Mouse (Mus musculus): ENCODE measurements around the gene Map4k5. TPM values are rescaled to one million over a fixed set of nuclear protein-coding genes. Genes with fewer than 3 reads are reported as not detected.

Gene Map4k5
- polyA plus RNA-seq, 1 experiment from 2014 or later: 28.7 TPM

DNA sequence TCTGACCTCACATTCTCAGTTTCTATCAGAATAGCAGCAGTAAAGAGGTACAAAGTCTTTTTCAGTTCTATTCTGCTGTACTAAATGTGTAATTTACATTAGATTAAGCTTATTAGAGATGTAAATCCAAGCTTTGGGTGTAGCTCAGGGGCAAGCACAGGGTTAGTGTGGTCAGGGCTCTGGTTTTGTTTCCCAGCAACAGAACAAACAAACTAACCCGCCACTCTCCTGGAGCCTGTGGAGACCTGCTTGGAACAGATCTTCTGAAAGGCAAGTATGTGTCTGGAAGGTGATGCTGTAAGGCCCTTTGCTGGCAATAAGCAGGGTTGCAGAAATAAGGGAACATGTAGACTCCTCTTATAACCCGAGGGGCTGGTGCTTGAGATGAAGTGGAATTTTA is 64.8 kb downstream of the Map4k5 start:
- WGBS: 59% methylated on average over 2 of the region's 2 CpGs
- no peak overlapping the region for H3K4me2 ChIP-seq
- H3K36me3 ChIP-seq: peaks cover 23% of the 10 kb centered on the region; the same call in 1 of the 2 replicates
- no peak overlapping the region for H3K4me3 ChIP-seq (replicated peaks)
- H3K9ac ChIP-seq: no peak overlapping the region
- no peak for ATAC-seq (ENCODE audit: insufficient read depth, low FRiP score, low read depth)
- H3K4me1 ChIP-seq: no peaks in the 10 kb centered on the region
- H3K27ac ChIP-seq: no peak overlapping the region
- H3K27me3 ChIP-seq (replicated peaks): no peaks in the 10 kb centered on the region
- no peaks in the 10 kb centered on the region for H3K9me3 ChIP-seq

DNA sequence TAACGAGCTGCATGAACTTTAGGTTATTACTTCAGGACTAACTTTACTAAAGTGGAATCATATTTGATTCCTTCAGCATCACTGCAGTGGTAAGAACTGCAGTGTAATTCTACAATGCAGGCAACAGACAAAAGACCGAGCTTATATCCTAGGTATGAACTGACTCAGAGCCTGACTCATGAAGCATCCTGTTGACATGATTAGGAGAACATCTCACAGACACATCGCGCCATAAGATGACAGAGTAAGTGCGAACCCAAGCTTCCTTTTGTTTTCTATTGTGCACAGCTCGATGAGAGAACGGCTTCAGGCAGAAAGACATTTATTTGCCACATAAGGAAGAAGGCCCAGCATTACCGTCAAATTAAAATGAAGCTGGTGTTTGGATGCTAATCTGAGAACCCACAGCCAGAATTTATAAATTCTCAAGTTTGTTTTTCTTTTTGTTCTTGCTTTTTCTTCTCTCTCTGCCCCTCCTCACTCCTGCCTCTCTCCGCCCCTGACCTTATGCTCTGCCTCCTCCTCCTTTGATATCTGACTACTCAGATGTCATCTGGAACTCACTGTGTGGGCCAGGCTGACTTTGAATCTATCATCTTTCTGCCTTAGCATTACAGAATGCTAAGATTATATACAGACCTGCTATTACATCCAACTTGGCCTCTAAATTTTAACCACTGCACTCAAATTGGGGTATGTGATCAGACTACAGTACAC is 68.0 kb downstream of the Map4k5 start:
- no peak for ATAC-seq (ENCODE audit: insufficient read depth, low FRiP score, low read depth)
- WGBS: 85% methylated on average over 9 of the region's 9 CpGs
- H3K27ac ChIP-seq: no peak overlapping the region
- no peaks in the 10 kb centered on the region for H3K9me3 ChIP-seq
- no peak overlapping the region for H3K4me2 ChIP-seq
- no peak overlapping the region for H3K4me3 ChIP-seq (replicated peaks)
- H3K36me3 ChIP-seq: peaks cover 38% of the 10 kb centered on the region
- H3K27me3 ChIP-seq (replicated peaks): no peaks in the 10 kb centered on the region
- no peak overlapping the region for H3K9ac ChIP-seq
- no peaks in the 10 kb centered on the region for H3K4me1 ChIP-seq

DNA sequence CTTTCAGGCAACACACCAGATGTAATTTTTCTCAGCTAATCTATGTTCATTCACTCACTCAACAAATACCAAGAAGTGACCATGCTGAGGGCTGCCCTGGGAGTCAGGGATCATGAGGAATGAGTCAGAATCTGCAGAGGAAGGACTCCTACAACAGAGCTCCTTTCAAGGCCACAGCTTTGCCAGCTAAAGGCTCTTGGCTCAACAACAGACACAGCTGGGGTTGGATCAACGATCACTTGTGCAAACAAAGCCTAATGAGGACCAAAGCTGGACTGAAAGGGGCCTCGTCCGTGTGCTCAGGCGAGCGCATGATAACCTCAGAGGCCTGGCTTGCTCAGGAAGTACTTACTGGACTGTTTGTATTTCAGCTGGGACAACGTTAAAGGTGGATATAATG is 78.7 kb downstream of the Map4k5 start:
- peak overlapping the region; percentile 52 for H3K27ac ChIP-seq

DNA sequence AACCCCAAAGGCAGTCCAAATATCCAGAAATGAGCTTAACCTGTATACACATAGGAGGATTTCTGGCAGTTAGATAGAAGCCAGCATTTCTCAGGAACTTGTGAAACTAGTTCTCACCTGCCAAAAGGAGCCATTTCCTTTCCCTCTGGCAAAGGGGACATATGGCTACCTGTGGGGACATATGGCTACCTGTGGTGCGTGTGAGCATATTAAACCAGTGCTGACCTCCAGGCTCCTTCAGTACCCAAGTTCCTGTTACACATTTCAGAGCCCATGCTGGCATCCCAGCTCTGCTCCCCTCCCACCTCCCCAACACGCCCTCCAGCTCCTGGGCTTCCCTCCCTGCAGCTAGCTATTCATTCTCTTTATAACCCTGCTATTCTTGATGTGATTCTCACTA is 79.4 kb downstream of the Map4k5 start:
- Histone ChIP-seq H3K9ac (no peak overlapping the region), H3K27ac (peak overlapping the region; percentile 52; the same call in 1 of the 2 replicates)

More for the DNA sequence above, 78.7 kb downstream of the Map4k5 start:
- Histone ChIP-seq H3K27me3 (replicated peaks) (no peaks in the 10 kb centered on the region), H3K36me3 (peaks cover 18% of the 10 kb centered on the region), H3K4me1 (peaks cover 16% of the 10 kb centered on the region; the same call in 1 of the 2 replicates), H3K4me3 (replicated peaks) (no peak overlapping the region), H3K4me2 (no peak overlapping the region), H3K9ac (no peak overlapping the region), H3K9me3 (no peaks in the 10 kb centered on the region)
- ATAC-seq (ENCODE audit: insufficient read depth, low FRiP score, low read depth): peak; percentile 86
- WGBS: 27% methylated on average over 6 of the region's 6 CpGs

DNA sequence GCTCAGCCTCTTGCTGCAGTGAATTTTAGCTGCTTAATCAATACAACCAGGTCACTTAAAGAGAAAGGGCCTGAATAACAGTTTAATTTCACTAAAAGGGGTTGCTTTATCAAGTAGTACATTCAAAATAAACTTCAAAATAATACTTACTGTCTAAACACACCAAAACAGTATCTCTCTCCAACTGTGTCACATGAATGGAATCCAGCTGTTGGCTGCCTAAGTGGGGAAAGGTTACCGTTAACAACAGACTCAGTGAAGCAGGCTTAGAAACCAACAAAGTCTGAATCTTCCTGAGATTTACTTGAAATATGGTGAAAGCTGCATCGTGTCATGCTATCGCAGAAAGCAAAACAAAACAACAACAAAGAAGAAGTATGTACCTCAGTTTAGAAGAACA is 80.0 kb downstream of the Map4k5 start:
- Histone ChIP-seq H3K4me2 (no peak overlapping the region), H3K4me3 (replicated peaks) (no peak overlapping the region), H3K9me3 (no peaks in the 10 kb centered on the region), H3K4me1 (peaks cover 16% of the 10 kb centered on the region; the same call in 1 of the 2 replicates), H3K27me3 (replicated peaks) (no peaks in the 10 kb centered on the region), H3K9ac (no peak overlapping the region), H3K36me3 (peaks cover 19% of the 10 kb centered on the region), H3K27ac (peak overlapping the region; percentile 16; the same call in 1 of the 2 replicates)
- ATAC-seq (ENCODE audit: insufficient read depth, low FRiP score, low read depth): no peak
- 53% methylated on average over 3 of the region's 3 CpGs for WGBS

More for the DNA sequence above, 79.4 kb downstream of the Map4k5 start:
- ATAC-seq (ENCODE audit: insufficient read depth, low FRiP score, low read depth): no peak
- peaks cover 16% of the 10 kb centered on the region; the same call in 1 of the 2 replicates for H3K4me1 ChIP-seq
- no peak overlapping the region for H3K4me2 ChIP-seq
- H3K36me3 ChIP-seq: peaks cover 19% of the 10 kb centered on the region
- H3K9me3 ChIP-seq: no peaks in the 10 kb centered on the region
- WGBS: 75% methylated on average over 2 of the region's 2 CpGs
- no peaks in the 10 kb centered on the region for H3K27me3 ChIP-seq (replicated peaks)
- H3K4me3 ChIP-seq (replicated peaks): no peak overlapping the region

DNA sequence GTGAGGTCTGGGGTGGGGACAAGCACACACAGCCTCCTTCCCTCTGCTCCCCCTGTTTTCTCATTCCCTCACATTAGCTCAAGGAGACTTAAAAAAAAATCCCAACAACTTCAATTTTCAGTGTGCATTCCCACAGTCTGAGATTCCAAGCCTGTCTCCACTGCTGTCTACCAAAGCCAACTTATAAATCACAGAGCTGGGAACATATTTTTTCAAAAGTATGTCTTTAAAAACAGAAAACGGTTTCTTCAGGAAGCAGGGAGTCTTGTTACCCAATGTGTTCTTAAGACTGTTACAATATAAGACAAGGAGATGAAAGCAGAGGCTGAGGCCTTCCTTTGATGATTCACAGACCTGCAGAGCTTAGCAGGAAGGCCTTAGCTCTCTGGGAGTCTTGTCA is 81.0 kb downstream of the Map4k5 start:
- no peak overlapping the region for H3K4me3 ChIP-seq (replicated peaks)
- H3K36me3 ChIP-seq: peaks cover 13% of the 10 kb centered on the region; the same call in 1 of the 2 replicates
- no peak overlapping the region for H3K27ac ChIP-seq
- peaks cover 16% of the 10 kb centered on the region; the same call in 1 of the 2 replicates for H3K4me1 ChIP-seq
- 42% methylated on average over 1 of the region's 1 CpGs for WGBS
- no peak for ATAC-seq (ENCODE audit: insufficient read depth, low FRiP score, low read depth)
- H3K4me2 ChIP-seq: no peak overlapping the region
- H3K9ac ChIP-seq: no peak overlapping the region
- H3K27me3 ChIP-seq (replicated peaks): no peaks in the 10 kb centered on the region
- H3K9me3 ChIP-seq: no peaks in the 10 kb centered on the region

DNA sequence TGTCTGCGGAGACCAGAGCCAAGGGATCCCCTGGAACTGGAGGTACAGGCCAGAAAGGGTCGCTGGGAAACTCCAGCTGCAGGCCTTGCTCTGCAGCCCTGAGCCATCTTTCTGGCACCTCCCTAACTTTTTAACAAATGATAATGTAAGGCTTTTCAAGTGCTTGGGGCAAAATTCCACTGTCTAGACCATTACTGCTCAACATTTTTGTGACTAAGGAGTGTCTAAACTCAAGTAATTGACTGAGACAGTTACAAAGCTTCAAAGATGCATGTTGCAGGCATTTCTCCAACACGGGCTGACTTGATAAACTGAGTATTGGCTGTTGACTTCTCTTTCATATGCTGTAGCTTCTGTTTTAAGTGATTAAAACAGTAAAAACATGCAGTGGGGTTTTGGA is 83.6 kb downstream of the Map4k5 start:
- no peak overlapping the region for H3K4me2 ChIP-seq
- no peak for ATAC-seq (ENCODE audit: insufficient read depth, low FRiP score, low read depth)
- no peaks in the 10 kb centered on the region for H3K27me3 ChIP-seq (replicated peaks)
- H3K9ac ChIP-seq: no peak overlapping the region
- peaks cover 9% of the 10 kb centered on the region; the same call in 1 of the 2 replicates for H3K4me1 ChIP-seq
- no peak overlapping the region for H3K27ac ChIP-seq
- no peak overlapping the region for H3K4me3 ChIP-seq (replicated peaks)
- WGBS: 65% methylated on average over 3 of the region's 3 CpGs
- H3K36me3 ChIP-seq: peaks cover 19% of the 10 kb centered on the region
- no peaks in the 10 kb centered on the region for H3K9me3 ChIP-seq

DNA sequence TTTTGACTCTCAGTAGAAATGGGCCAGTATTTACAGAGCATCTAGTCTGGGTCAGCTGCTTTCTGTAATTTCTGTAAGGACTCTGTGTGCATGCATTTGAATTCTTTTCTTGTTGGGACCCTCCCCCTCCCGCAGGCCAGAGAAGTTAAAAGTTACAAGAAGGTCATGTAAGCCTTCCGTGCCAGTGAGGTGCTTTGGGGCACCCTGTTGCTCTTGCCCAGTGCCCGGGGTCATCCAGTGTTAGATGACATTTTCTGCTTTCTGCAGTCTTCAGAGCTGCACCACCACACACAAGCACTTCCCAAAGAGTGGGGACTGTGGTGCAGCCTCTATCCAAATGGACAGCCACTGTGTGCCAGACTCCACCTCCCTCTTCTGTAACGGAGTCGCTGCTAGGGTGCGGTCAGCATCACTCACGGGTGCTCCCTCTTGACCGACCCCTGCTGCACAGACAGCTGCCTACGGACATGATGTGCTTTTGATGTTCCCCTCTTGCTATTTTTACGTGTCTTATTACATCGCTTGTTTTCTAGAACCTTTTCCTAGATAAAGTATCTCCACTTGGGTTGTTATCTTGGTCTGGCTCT is 85.5 kb downstream of the Map4k5 start:
- Histone ChIP-seq H3K36me3 (peaks cover 23% of the 10 kb centered on the region), H3K4me1 (peaks cover 3% of the 10 kb centered on the region; the same call in 1 of the 2 replicates), H3K27ac (no peak overlapping the region), H3K4me3 (replicated peaks) (no peak overlapping the region), H3K4me2 (no peak overlapping the region), H3K9me3 (no peaks in the 10 kb centered on the region), H3K9ac (no peak overlapping the region), H3K27me3 (replicated peaks) (no peaks in the 10 kb centered on the region)
- 70% methylated on average over 11 of the region's 11 CpGs for WGBS
- ATAC-seq (ENCODE audit: insufficient read depth, low FRiP score, low read depth): no peak

DNA sequence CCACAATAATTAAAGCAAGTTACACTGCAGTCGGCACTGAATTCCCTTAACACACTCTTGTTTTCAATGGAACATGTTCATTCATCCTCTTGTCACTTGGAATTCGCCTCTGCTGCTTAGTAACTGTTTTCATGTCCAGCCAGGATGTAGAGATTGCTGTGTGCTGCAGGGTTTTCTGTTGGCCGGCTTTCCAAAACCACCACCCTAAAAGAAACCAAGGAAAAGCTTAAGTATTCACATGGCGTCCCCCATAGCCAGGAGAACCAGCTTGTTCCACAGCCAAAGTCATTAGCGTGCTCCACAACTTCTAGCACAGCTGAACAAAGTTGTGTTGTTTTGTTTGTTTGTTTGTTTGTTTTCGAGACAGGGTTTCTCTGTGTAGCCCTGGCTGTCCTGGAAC is 87.9 kb downstream of the Map4k5 start:
- no peak overlapping the region for H3K27ac ChIP-seq
- H3K27me3 ChIP-seq (replicated peaks): no peaks in the 10 kb centered on the region
- H3K4me2 ChIP-seq: no peak overlapping the region
- no peaks in the 10 kb centered on the region for H3K4me1 ChIP-seq
- ATAC-seq (ENCODE audit: insufficient read depth, low FRiP score, low read depth): no peak
- H3K4me3 ChIP-seq (replicated peaks): no peak overlapping the region
- WGBS: 88% methylated on average over 6 of the region's 6 CpGs
- no peak overlapping the region for H3K9ac ChIP-seq
- no peaks in the 10 kb centered on the region for H3K9me3 ChIP-seq
- peaks cover 23% of the 10 kb centered on the region for H3K36me3 ChIP-seq

DNA sequence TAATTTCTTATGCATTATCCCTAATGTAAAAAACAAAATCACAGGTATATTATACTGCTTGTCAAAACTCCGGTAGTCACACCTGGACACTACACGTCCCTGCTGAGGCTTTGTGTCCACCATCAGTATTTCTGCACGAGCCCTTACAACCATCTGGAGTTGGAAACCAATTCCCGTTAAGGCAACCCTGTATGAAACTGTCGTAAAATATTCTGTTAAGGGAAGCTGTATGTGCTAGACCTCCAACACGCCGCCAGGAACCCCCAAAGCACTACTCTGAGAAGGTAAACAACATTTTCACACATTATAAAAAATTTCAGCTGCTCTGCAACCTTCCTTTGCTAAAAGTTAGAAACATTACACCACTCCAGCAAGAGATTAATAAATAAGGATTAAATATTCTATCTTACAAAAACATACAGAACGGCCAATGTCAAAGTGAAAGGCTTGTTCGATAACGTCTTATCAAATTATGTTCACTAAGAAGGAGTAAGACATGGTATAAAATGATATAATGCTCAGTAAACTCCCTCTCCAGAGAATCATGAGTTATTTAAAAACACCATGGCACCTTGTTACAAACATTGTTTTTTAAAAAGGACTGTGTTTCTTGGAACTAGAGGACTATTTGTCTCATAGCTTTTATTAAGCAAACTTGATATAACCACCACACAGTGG is 88.5 kb downstream of the Map4k5 start:
- H3K4me3 ChIP-seq (replicated peaks): no peak overlapping the region
- no peak overlapping the region for H3K27ac ChIP-seq
- H3K4me2 ChIP-seq: no peak overlapping the region
- no peak for ATAC-seq (ENCODE audit: insufficient read depth, low FRiP score, low read depth)
- H3K9me3 ChIP-seq: no peaks in the 10 kb centered on the region
- WGBS: 85% methylated on average over 10 of the region's 10 CpGs
- no peaks in the 10 kb centered on the region for H3K4me1 ChIP-seq
- H3K36me3 ChIP-seq: peaks cover 23% of the 10 kb centered on the region
- no peaks in the 10 kb centered on the region for H3K27me3 ChIP-seq (replicated peaks)
- H3K9ac ChIP-seq: no peak overlapping the region

DNA sequence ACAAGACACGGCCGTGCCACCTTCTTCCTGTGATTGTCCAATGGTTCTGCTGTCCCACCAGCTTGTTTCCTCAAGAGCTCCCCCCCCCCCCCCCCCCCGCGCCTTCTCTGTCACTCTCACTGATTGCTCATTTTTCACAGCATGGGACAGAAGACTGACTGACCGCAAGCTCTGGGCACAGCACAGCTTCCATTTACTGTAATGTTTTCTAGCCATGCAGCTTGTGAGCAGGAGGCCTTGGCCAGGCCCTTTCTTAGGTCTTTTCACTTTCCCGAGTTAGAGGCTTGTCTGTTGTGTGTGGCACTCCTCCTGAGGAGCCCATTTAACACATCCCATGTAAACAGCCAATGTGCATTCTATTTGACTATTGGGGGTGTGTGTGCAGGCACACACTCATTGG is 89.8 kb downstream of the Map4k5 start:
- Histone ChIP-seq H3K4me2 (no peak overlapping the region), H3K9me3 (no peaks in the 10 kb centered on the region), H3K9ac (no peak overlapping the region), H3K27ac (no peak overlapping the region), H3K4me1 (no peaks in the 10 kb centered on the region), H3K27me3 (replicated peaks) (no peaks in the 10 kb centered on the region), H3K4me3 (replicated peaks) (no peak overlapping the region), H3K36me3 (peaks cover 19% of the 10 kb centered on the region)
- no peak for ATAC-seq (ENCODE audit: insufficient read depth, low FRiP score, low read depth)
- WGBS: 91% methylated on average over 6 of the region's 6 CpGs

DNA sequence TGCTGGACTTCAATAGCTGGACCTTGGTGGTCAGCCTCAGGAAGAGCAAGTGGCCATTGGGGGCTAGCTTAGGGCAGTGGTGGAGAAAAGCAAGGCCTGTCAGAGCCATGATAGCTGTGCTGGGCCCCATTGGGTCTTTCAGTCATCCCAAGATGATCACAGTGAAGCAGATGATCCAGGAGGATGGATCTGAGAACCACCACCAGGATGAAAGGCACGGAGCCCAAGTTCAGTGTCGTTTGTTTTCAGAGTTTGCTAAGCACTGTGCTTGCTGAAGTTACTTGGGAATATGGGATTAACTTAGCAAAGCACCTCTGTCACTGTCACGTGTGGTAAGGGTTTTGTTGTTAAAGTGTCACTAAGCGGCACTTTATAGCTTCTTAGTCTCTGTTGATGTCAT is 92.4 kb downstream of the Map4k5 start:
- Histone ChIP-seq H3K4me1 (no peaks in the 10 kb centered on the region), H3K27me3 (replicated peaks) (no peaks in the 10 kb centered on the region), H3K9ac (no peak overlapping the region), H3K4me3 (replicated peaks) (no peak overlapping the region), H3K4me2 (no peak overlapping the region), H3K9me3 (no peaks in the 10 kb centered on the region), H3K27ac (no peak overlapping the region), H3K36me3 (peaks cover 12% of the 10 kb centered on the region; the same call in 1 of the 2 replicates)
- WGBS: 85% methylated on average over 4 of the region's 4 CpGs
- ATAC-seq (ENCODE audit: insufficient read depth, low FRiP score, low read depth): no peak
